Mouse (Mus musculus) hematopoietic multipotent progenitor cell, adult 10-12 weeks (in vitro differentiated cells): Measurements from ENCODE around the gene Gm7233. TPM values are rescaled to one million over a fixed set of nuclear protein-coding genes. Genes with fewer than 3 reads are reported as not detected.

ENCODE experiments used
- polyA plus RNA-seq: library from polyadenylated mRNA; stranded (reverse); fragments of >175 nt; gene quantifications from 2 replicates; pipeline ENCODE4 v1.2.3, GENCODE M21; 2012; ENCODE audit warnings: low replicate concordance

Gm7233 gene
- polyA plus RNA-seq, result not detected in 2 replicates

DNA sequence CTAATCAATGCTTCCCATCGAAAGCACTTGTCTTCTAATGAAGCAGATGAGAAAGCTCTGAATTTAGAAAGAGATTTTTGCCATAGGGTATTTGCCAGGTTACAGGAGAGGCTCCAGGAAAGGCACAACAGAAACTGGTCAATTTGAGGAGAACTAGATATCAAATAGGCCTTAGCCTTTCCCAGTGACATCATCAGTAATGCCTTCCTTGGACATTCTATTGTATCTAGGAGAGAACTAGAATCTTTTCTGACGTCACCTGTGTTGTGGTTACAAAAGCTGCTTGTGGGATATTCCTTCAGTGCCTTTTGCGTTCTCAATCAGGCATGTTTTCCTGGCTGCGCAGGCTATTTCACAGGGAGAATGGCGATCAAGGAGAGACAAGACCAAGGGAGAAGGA, at the start of gene Gm7233:
Gene Gm7233, plus strand, starts transcription at position 301 of the 400 bp plus-strand sequence.

DNA sequence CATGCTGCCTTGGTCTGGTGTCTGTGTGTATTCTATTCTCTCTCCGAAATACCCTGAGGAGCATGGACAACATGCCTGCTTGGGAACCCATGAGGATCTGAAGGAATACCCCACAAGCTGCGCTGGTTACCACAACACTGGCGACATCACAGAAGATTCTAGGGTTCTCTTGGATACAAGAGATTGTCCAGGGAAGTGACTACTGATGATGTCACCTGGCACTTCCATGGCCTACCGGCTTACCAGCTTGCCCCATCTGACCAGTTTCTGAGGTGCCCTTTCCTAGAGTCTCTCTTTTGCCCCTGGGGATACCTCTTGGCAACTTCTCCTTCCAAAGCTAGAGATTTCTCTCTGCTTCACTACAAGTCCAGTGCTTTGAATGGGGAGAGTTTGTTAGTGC, 55.5 kb downstream of the Gm7233 start, which contains the start of gene Gm8122:
Gene Gm8122, minus strand, starts transcription at position 101 of the 400 bp plus-strand sequence.

Other genes with a start within 250 kb of the Gm7233 start
- gene Gm8082, start 186.2 kb upstream of the Gm7233 start, polyA plus RNA-seq, result not detected in 2 replicates
- gene Gm10376, start 164.2 kb upstream of the Gm7233 start, polyA plus RNA-seq, result not detected in 2 replicates
- not detected in 2 replicates for gene Gm8094, start 103.2 kb upstream of the Gm7233 start, polyA plus RNA-seq
- gene Gm8104, start 79.3 kb upstream of the Gm7233 start, polyA plus RNA-seq, result not detected in 2 replicates
- not detected in 2 replicates for gene Gm8122, start 55.4 kb downstream of the Gm7233 start, polyA plus RNA-seq
- gene Gm8126, start 78.8 kb downstream of the Gm7233 start, polyA plus RNA-seq, result not detected in 2 replicates
- gene Gm9732, start 95.2 kb downstream of the Gm7233 start, polyA plus RNA-seq, result 0.09 TPM in 1 of 2 replicates, not detected in the other
- not detected in 2 replicates for gene Gm8127, start 114.0 kb downstream of the Gm7233 start, polyA plus RNA-seq
- not detected in 2 replicates for gene 1700001F09Rik, start 167.9 kb downstream of the Gm7233 start, polyA plus RNA-seq
- not detected in 2 replicates for gene Gm8138, start 236.5 kb downstream of the Gm7233 start, polyA plus RNA-seq